Mouse (Mus musculus): Measurements from ENCODE around the gene Eps8l2.

GRCm38 (mm10) chr7:141411667-141412066 lies 73.0 kb downstream of the Eps8l2 start:
- TF ChIP-seq EP300 (IDR thresholded peaks at IDR 0.05; ENCODE audit: low read depth) (no peak), CTCF (IDR thresholded peaks at IDR 0.05; ENCODE audit: low read depth) (no peak)
